Mouse (Mus musculus): Measurements from ENCODE around the gene Lce1g. TPM values are rescaled to one million over a fixed set of nuclear protein-coding genes. Genes with fewer than 3 reads are reported as not detected.

Gene Lce1g
- not detected for total RNA-seq (2023)

GRCm38 (mm10) chr3:92752238-92752637 is at the start of gene Lce1g:
Gene Lce1g, minus strand, starts transcription at chr3:92752338.

GRCm38 (mm10) chr3:92790414-92790813 is 38.3 kb upstream of the Lce1g start, which contains the start of gene Lce1j:
Gene Lce1j, minus strand, starts transcription at chr3:92790514.

GRCm38 (mm10) chr3:92778799-92779198 is 26.7 kb upstream of the Lce1g start, which contains the start of gene Lce1i:
Gene Lce1i, minus strand, starts transcription at chr3:92778899.

DNA sequence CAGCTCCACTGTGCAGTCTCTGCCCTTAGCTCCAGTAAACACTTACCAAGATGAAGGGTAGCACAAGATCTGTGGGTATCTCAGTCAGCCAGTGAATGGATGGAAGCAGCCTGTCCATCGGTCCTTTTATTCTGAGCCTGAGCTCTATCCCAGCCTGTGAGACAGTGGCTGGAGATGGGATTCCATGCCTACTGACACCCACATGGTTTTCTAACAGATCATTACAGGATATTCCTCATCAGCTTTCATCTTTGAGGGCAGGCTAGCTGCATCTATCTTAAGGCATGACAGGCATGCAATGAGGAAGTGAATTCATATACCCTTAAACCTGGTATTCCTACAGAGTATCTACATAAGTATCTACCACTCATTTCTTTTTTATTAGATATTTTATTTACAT is 12.8 kb upstream of the Lce1g start, which contains the start of gene Lce1h:
Lce1h (minus strand) TSS at position 101 of the 400 bp plus-strand sequence.

GRCm38 (mm10) chr3:92738996-92739395 is 13.1 kb downstream of the Lce1g start, which contains the start of gene Gm38119:
Gene Gm38119, minus strand, starts transcription at chr3:92739096.

GRCm38 (mm10) chr3:92720250-92720649 is 31.9 kb downstream of the Lce1g start, which contains the start of gene Lce1f:
Gene Lce1f, minus strand, starts transcription at chr3:92720350.

GRCm38 (mm10) chr3:92708974-92709373 is 43.2 kb downstream of the Lce1g start, which contains the start of gene Lce1e:
Gene Lce1e, minus strand, starts transcription at chr3:92709074.

Other genes with a start within 250 kb of the Lce1g start
- not detected for gene 2310046K23Rik, start 217.8 kb downstream of the Lce1g start, total RNA-seq (2023)
- not detected for gene Ivl, start 178.6 kb downstream of the Lce1g start, total RNA-seq (2023)
- gene Smcp, start 163.3 kb downstream of the Lce1g start, total RNA-seq (2023), result not detected
- not detected for gene 2210017I01Rik, start 144.8 kb downstream of the Lce1g start, total RNA-seq (2023)
- gene Lce6a, start 130.7 kb downstream of the Lce1g start, total RNA-seq (2023), result not detected
- not detected for gene Lce1a1, start 104.0 kb downstream of the Lce1g start, total RNA-seq (2023)
- gene Lce1b, start 95.4 kb downstream of the Lce1g start, total RNA-seq (2023), result not detected
- gene Lce1a2, start 82.0 kb downstream of the Lce1g start, total RNA-seq (2023), result not detected
- gene Lce1c, start 73.1 kb downstream of the Lce1g start, total RNA-seq (2023), result not detected
- gene Lce1d, start 65.1 kb downstream of the Lce1g start, total RNA-seq (2023), result not detected
- not detected for gene Lce1e, start 43.3 kb downstream of the Lce1g start, total RNA-seq (2023)
- not detected for gene Lce1f, start 32.0 kb downstream of the Lce1g start, total RNA-seq (2023)
- not detected for gene Gm38119, start 13.2 kb downstream of the Lce1g start, total RNA-seq (2023)
- not detected for gene Lce1h, start 12.7 kb upstream of the Lce1g start, total RNA-seq (2023)
- not detected for gene Lce1i, start 26.6 kb upstream of the Lce1g start, total RNA-seq (2023)
- gene Lce1j, start 38.2 kb upstream of the Lce1g start, total RNA-seq (2023), result not detected
- not detected for gene Lce1k, start 55.6 kb upstream of the Lce1g start, total RNA-seq (2023)
- gene Kprp, start 74.9 kb upstream of the Lce1g start, total RNA-seq (2023), result not detected
- not detected for gene Lce1l, start 98.9 kb upstream of the Lce1g start, total RNA-seq (2023)
- not detected for gene 2310050C09Rik, start 117.9 kb upstream of the Lce1g start, total RNA-seq (2023)
- gene Lce3a, start 173.9 kb upstream of the Lce1g start, total RNA-seq (2023), result not detected
- not detected for gene Lce3b, start 180.6 kb upstream of the Lce1g start, total RNA-seq (2023)
- not detected for gene Lce3c, start 192.1 kb upstream of the Lce1g start, total RNA-seq (2023)
- not detected for gene Lce3d, start 205.1 kb upstream of the Lce1g start, total RNA-seq (2023)
- gene Lce3e, start 214.7 kb upstream of the Lce1g start, total RNA-seq (2023), result not detected
- gene Lce3f, start 239.9 kb upstream of the Lce1g start, total RNA-seq (2023), result not detected